Mouse (Mus musculus) C2C12 (cell line): ENCODE data around the gene Ctr9. TPM values are rescaled to one million over a fixed set of nuclear protein-coding genes. Genes with fewer than 3 reads are reported as not detected.

Experiments used
- H3K27me3 ChIP-seq: one replicate; pipeline ENCODE4 v1.6.1; 2011; ENCODE audit not compliant: control insufficient read depth, insufficient read depth, insufficient read length
- H3K36me3 ChIP-seq: one replicate; pipeline ENCODE4 v1.6.1; 2011; ENCODE audit not compliant: control insufficient read depth, insufficient read depth
- H3K4me3 ChIP-seq: one replicate; pipeline ENCODE4 v1.5.1; 2011; ENCODE audit warnings: mild to moderate bottlenecking, control low read depth; ENCODE audit not compliant: poor library complexity, insufficient read depth, severe bottlenecking
- H3K79me2 ChIP-seq: one replicate; pipeline ENCODE4 v1.6.1; 2011; ENCODE audit not compliant: control insufficient read depth, insufficient read depth
- H3K79me3 ChIP-seq: one replicate; pipeline ENCODE4 v1.6.1; 2011; ENCODE audit warnings: low read depth, control low read depth
- H3ac ChIP-seq: one replicate; pipeline ENCODE3; 2011; ENCODE audit warnings: low read depth; ENCODE audit not compliant: control insufficient read depth, insufficient read length
- CEBPB ChIP-seq: IDR thresholded peaks from one replicate; pipeline ENCODE4 v1.6.1; 2011; ENCODE audit warnings: low read depth, mild to moderate bottlenecking, control low read depth, moderate library complexity
- CTCF ChIP-seq: IDR thresholded peaks from one replicate; pipeline ENCODE4 v1.5.1; 2011; ENCODE audit not compliant: control insufficient read depth, insufficient read depth, insufficient read length
- FOSL1 ChIP-seq: IDR thresholded peaks from one replicate; pipeline ENCODE4 v1.8.0; 2011; ENCODE audit warnings: mild to moderate bottlenecking, low read length; ENCODE audit not compliant: poor library complexity, insufficient read depth, severe bottlenecking
- MAX ChIP-seq: IDR thresholded peaks from one replicate; pipeline ENCODE4 v1.6.1; 2011; ENCODE audit warnings: mild to moderate bottlenecking, control low read depth
- MYOD1 ChIP-seq: IDR thresholded peaks from one replicate; pipeline ENCODE4 v1.6.1; 2011; ENCODE audit warnings: low read depth; ENCODE audit not compliant: control insufficient read depth, insufficient read length
- MYOG ChIP-seq: IDR thresholded peaks from one replicate; pipeline ENCODE4 v1.6.1; 2011; ENCODE audit not compliant: control insufficient read depth, insufficient read length; ENCODE audit errors: extremely low read depth
- USF1 ChIP-seq: IDR thresholded peaks from one replicate; pipeline ENCODE4 v1.6.1; 2011; ENCODE audit warnings: low read depth, mild to moderate bottlenecking, control low read depth, moderate library complexity
- polyA plus RNA-seq: library from polyadenylated mRNA; unstranded; fragments of >200 nt; fragmentation: generic; extraction: Trizol; gene quantifications from one replicate; pipeline ENCODE4 v1.2.1, GENCODE M21; 2012; ENCODE audit warnings: missing spikeins

The Ctr9 gene
- polyA plus RNA-seq, 1 experiment = 19.0 TPM

GRCm38 (mm10) chr7:110998887-110999827, 29.6 kb upstream of the Ctr9 start:
- TF ChIP-seq CEBPB (no peak), MAX (no peak), USF1 (no peak)
- H3ac ChIP-seq = no peak overlapping the region
- no peak overlapping the region for H3K4me3 ChIP-seq
- no peaks in the 10 kb centered on the region for H3K36me3 ChIP-seq
- no peaks in the 10 kb centered on the region for H3K27me3 ChIP-seq
- no peaks in the 10 kb centered on the region for H3K79me2 ChIP-seq
- no peaks in the 10 kb centered on the region for H3K79me3 ChIP-seq

DNA sequence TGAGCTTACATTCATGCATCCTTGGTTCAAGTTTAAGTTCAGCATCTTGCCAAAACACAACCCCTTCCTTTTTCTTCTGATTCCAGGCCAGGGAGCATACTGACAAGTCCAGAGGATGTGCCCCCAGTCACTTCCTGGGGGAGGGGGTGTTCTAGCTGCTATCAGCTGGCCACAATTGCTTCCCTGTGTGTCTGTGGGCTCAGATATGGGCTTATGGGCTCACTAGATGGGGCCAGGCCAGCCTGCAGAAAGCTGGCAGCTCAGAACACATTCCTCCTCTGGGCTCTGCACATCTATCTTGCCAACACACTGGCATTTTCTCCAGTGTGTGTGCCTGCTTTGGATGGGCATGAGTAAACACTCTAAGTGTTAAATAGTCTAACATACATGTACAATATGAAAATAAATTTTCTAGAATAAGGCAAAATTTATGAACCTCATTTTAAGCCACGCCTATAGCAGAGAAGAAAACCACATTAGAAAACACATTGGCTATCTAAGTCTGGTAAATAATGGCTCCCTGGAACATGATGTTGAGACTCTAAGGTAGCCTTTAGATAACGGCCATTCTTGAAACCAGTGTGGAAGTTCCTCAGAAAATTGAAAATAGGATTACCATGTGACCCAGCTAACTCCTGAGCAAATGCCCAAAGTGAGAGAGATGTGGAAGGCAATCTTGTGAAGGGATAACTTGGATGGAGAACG, 24.5 kb upstream of the Ctr9 start:
- TF ChIP-seq CTCF = no peak
- TF ChIP-seq USF1 = no peak
- no peak for TF ChIP-seq MYOG
- no peak for TF ChIP-seq FOSL1
- no peak for TF ChIP-seq CEBPB
- no peak for TF ChIP-seq MYOD1
- TF ChIP-seq MAX = no peak
- Histone ChIP-seq H3K36me3 (no peaks in the 10 kb centered on the region), H3ac (no peak overlapping the region), H3K79me3 (no peaks in the 10 kb centered on the region), H3K79me2 (no peaks in the 10 kb centered on the region), H3K4me3 (no peak overlapping the region), H3K27me3 (no peaks in the 10 kb centered on the region)

- TF ChIP-seq MAX = no peak
- TF ChIP-seq USF1 = no peak
- TF ChIP-seq CTCF = no peak
- TF ChIP-seq MYOG = no peak
- no peak for TF ChIP-seq FOSL1
- TF ChIP-seq MYOD1 = no peak
- no peak for TF ChIP-seq CEBPB
- peaks cover 3% of the 10 kb centered on the region for H3K27me3 ChIP-seq
- no peaks in the 10 kb centered on the region for H3K79me3 ChIP-seq
- no peaks in the 10 kb centered on the region for H3K79me2 ChIP-seq
- no peak overlapping the region for H3ac ChIP-seq
- no peak overlapping the region for H3K4me3 ChIP-seq
- no peaks in the 10 kb centered on the region for H3K36me3 ChIP-seq
Measured at GRCm38 (mm10) chr7:111014039-111014605, 14.6 kb upstream of the Ctr9 start.

- Histone ChIP-seq H3K4me3 (no peak overlapping the region), H3K27me3 (peaks cover 3% of the 10 kb centered on the region), H3K79me3 (no peaks in the 10 kb centered on the region), H3K36me3 (no peaks in the 10 kb centered on the region), H3K79me2 (no peaks in the 10 kb centered on the region), H3ac (no peak overlapping the region)
- peak; percentile 80 for TF ChIP-seq CTCF
- TF ChIP-seq MAX = no peak
Measured at GRCm38 (mm10) chr7:111014893-111015292, 13.9 kb upstream of the Ctr9 start.

GRCm38 (mm10) chr7:111015731-111016130, 13.0 kb upstream of the Ctr9 start:
- H3K79me2 ChIP-seq = no peaks in the 10 kb centered on the region
- H3K36me3 ChIP-seq = no peaks in the 10 kb centered on the region
- peaks cover 3% of the 10 kb centered on the region for H3K27me3 ChIP-seq
- H3K79me3 ChIP-seq = no peaks in the 10 kb centered on the region
- no peak overlapping the region for H3K4me3 ChIP-seq
- TF ChIP-seq CTCF (no peak), MYOG (no peak), FOSL1 (no peak), USF1 (no peak), MAX (no peak), CEBPB (no peak), MYOD1 (no peak)
- no peak overlapping the region for H3ac ChIP-seq

GRCm38 (mm10) chr7:111016921-111017320, 11.8 kb upstream of the Ctr9 start:
- Histone ChIP-seq H3K4me3 (no peak overlapping the region), H3ac (no peak overlapping the region), H3K79me3 (no peaks in the 10 kb centered on the region), H3K36me3 (no peaks in the 10 kb centered on the region), H3K79me2 (no peaks in the 10 kb centered on the region), H3K27me3 (peaks cover 3% of the 10 kb centered on the region)
- TF ChIP-seq MYOD1 (no peak), CEBPB (no peak), MAX (no peak), MYOG (no peak), USF1 (no peak), CTCF (no peak), FOSL1 (no peak)
